Mouse (Mus musculus): Measurements from ENCODE around the gene Polh.

Gene Polh

DNA sequence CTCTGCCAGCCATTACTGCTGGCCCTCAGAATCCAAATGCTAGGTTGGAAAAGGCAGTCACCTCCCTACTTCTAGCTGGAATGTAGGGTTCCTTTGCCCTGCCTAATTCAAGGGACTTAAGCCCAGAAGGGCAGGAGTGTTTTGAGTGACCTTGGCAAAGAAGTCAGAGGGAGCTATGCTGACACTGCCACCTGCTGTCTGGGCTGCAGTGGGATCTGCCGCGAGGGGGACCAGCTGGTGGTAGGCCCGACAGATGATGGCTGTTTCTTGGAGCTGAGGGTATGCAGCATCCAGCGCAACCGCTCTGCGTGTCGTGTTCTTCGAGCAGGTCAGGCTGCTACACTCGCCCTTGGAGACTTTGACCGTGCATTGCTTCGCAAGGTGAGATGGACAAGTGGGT, 35.4 kb downstream of the Polh start:
- DNase-seq, result peak in 1 of 2 experiments; percentile 29

- no peak for DNase-seq
Observed at GRCm38 (mm10) chr17:46166270-46166669, 36.2 kb downstream of the Polh start.

DNA sequence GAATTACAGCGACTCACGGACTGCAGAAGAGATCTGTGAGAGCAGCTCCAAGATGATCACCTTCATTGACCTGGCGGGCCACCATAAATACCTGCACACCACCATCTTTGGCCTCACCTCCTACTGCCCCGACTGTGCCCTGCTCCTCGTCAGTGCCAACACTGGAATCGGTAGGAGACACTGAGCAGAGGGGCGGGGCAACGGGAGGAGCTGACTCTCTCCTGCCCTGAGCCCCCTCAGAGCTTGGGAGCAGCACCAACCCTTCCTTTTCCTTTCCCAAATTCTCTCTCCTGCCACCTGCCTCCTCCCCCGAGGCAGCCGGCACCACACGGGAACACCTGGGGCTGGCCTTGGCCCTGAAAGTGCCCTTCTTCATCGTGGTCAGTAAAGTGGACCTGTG, 37.0 kb downstream of the Polh start:
- no peak for DNase-seq

- no peak for DNase-seq
Observed at GRCm38 (mm10) chr17:46164791-46165190, 37.7 kb downstream of the Polh start.

- DNase-seq, result no peak
Observed at GRCm38 (mm10) chr17:46164301-46164700, 38.1 kb downstream of the Polh start.

- DNase-seq, result peak; percentile 68 to 80
Observed at GRCm38 (mm10) chr17:46162951-46163421, 39.5 kb downstream of the Polh start.

DNA sequence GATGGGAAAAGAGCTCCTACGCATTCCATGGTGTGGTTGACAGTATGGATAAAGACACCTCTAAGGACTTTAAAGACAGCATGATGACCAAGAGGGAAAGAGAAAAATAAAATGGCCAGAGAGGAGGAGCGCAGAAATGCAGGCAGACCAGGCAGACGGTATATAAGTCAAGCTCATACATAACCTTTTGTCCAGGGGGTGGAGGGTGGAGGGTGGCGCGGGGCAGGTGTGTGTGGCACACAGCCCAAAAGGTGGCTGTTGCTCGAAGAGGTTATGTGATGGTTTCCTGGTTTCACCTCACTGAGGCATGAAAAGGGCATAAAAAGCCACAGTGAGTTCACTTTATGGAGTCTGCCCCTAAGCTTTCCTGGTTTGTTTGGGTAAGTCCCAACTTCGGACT, 39.9 kb downstream of the Polh start:
- DNase-seq, result peak in 1 of 2 experiments; percentile 42

GRCm38 (mm10) chr17:46161710-46162109, 40.7 kb downstream of the Polh start:
- DNase-seq, result no peak

- DNase-seq, result no peak
Observed at GRCm38 (mm10) chr17:46161179-46161578, 41.3 kb downstream of the Polh start.

GRCm38 (mm10) chr17:46160686-46161085, 41.8 kb downstream of the Polh start, which contains the start of gene Gtpbp2:
Gene Gtpbp2, plus strand, starts transcription at chr17:46161032.
- DNase-seq, result peak; percentile 92 to 97

- DNase-seq, result peak; percentile 91
Observed at GRCm38 (mm10) chr17:46160090-46160662, 42.3 kb downstream of the Polh start.

GRCm38 (mm10) chr17:46159236-46159635, 43.2 kb downstream of the Polh start:
- no peak for DNase-seq

GRCm38 (mm10) chr17:46157131-46157530, 45.3 kb downstream of the Polh start:
- DNase-seq, result no peak

- DNase-seq, result no peak
Observed at GRCm38 (mm10) chr17:46156680-46157079, 45.8 kb downstream of the Polh start.

- no peak for DNase-seq
Observed at GRCm38 (mm10) chr17:46154336-46154735, 48.1 kb downstream of the Polh start.

- DNase-seq, result peak; percentile 85 to 93
Observed at GRCm38 (mm10) chr17:46152847-46153782, 49.3 kb downstream of the Polh start, which contains the start of gene Mad2l1bp. Gene Mad2l1bp, minus strand, starts transcription at chr17:46153553.

GRCm38 (mm10) chr17:46143578-46144423, 58.6 kb downstream of the Polh start, which contains the start of gene Rsph9:
Gene Rsph9, minus strand, starts transcription at chr17:46144216.
- DNase-seq, result peak; percentile 63 to 76

DNA sequence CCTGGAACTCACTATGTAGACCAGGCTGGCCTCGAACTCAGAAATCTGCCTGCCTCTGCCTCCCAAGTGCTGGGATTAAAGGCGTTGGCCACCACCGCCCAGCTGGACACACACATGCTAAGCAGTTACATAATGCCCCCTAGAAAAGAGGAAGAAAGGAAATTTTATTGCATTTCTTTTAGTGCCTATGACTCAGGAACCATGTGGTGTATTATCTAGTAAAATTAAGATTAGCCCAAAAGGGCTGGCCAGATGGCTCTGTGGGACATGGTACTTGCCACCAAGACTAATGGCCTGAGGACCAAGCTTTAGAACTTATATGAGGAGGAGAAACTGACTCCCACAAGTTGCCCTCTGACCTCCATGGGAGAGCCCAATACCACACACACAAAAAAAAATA, 62.6 kb downstream of the Polh start:
- no peak for DNase-seq

DNA sequence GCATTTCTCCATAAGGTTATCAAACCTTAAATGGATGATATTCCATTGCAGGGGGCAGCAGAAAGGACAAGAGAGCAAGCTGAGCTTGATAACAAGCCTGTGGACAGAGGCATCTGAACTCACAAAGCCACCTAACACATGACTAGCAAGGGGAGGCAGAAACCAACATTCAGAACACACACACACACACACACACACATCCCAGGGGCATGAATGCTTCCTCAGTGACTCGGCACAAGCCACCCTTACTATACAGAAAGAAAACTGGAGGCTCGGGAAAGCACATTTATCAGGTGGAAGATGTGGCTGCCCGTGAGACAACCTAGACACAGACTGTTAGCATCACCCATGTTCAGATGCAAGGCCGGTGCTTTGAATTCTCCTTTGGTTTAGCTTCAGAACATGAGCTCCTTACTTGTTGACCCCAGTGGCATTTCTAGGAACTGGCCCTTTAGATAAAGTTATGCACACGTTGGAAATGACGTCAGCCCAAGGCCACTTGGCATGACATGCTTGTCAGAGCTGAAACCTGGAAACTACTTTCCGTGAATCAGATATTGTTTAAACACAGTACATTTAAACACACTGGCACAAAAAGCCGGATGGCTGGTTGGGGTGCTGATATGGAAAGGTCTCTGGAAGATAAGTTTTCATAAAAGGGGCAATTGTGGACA, 63.7 kb downstream of the Polh start:
- no peak for DNase-seq

GRCm38 (mm10) chr17:46132862-46133261, 69.6 kb downstream of the Polh start:
- DNase-seq, result no peak

GRCm38 (mm10) chr17:46132058-46132718, 70.3 kb downstream of the Polh start:
- DNase-seq, result peak; percentile 68 to 76
